Mouse (Mus musculus): ENCODE measurements around the gene Arxes2.
"Not testable (repeated sequence)": the region's sequence is repeated elsewhere in the genome, so short reads cannot be mapped to it uniquely, and the experiment has no call there.

The Arxes2 gene

GRCm38 (mm10) chrX:136032799-136033763, 39.5 kb downstream of the Arxes2 start, which contains the start of gene Arxes1:
Gene Arxes1, plus strand, starts transcription at chrX:136033367.
- not testable (repeated sequence) for DNase-seq (ENCODE audit: low read depth, low spot score)

- DNase-seq (ENCODE audit: low read depth, low spot score), result no peak
Observed at GRCm38 (mm10) chrX:136043726-136044125, 50.1 kb downstream of the Arxes2 start.

All from CD4-positive helper T cell, adult 2 months (primary cell).